Comparison of ENCODE assay signal across 9 mouse cellular contexts in the genomic region with DNA sequence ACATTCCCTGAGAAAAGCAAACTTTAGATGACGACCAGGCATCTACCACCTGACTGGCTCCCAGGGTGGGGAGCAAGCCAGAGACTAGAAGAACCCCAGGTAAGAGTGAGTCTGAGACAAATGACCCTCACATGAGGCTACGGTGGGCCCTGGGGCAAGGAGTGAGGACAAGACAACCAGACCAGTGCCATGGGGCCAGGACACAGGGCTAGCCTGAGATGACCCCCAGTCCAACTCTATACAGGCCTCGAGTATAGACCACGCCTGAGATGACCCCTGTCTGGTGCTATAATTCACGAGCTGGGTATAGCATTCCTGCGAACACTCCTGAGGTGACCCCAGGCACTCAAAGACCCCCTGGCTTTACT.
DNase-seq lines count a peak whose midpoint lies in the region; ATAC-seq and TF ChIP-seq lines count a peak whose summit lies in the region.
"Had no signal": no experiment of that assay in that cellular context is flagged by ENCODE, and none has a peak within 500 bp of the region (broad histone marks: within the 10 kb centered on the region; RNA-seq: fewer than 3 reads in every experiment).

No protein-coding gene starts in this region.

- no peak for TF ChIP-seq CTCF in heart, adult 2 months (IDR thresholded peaks at IDR 0.05)
- TF ChIP-seq CTCF in stomach, postnatal 0 days (IDR thresholded peaks at IDR 0.05; ENCODE audit: low read depth) = no peak
- TF ChIP-seq CTCF in cerebellum, adult 2 months (IDR thresholded peaks at IDR 0.05; ENCODE audit: borderline replicate concordance, insufficient read depth, low read depth, low read length) = no peak

- 0 out of 2 replicates have a peak overlapping the region, but pooled peaks have one; percentile 0 for H3K27ac ChIP-seq in heart, embryonic 10.5 days
- H3K27ac ChIP-seq in heart, adult 2 months = no peak overlapping the region
- H3K27ac ChIP-seq in midbrain, embryonic 13.5 days = no peak overlapping the region
- H3K27ac ChIP-seq in midbrain, embryonic 10.5 days (replicated peaks) = no peak overlapping the region
- peak overlapping the region; percentile 21; the same call in 1 of the 2 replicates for H3K27ac ChIP-seq in limb, embryonic 11.5 days (replicated peaks; ENCODE audit: low read depth, low read length)
- H3K27ac ChIP-seq in stomach, postnatal 0 days (replicated peaks) = no peak overlapping the region
- no peak overlapping the region for H3K27ac ChIP-seq in cerebellum, adult 2 months (ENCODE audit: insufficient read depth, low read length)
- H3K27ac ChIP-seq: embryonic facial prominence, embryonic 15.5 days had no signal

- no peaks in the 10 kb centered on the region for H3K9me3 ChIP-seq in heart, embryonic 10.5 days
- no peaks in the 10 kb centered on the region for H3K9me3 ChIP-seq in midbrain, embryonic 13.5 days
- no peaks in the 10 kb centered on the region for H3K9me3 ChIP-seq in midbrain, embryonic 10.5 days (replicated peaks)
- no peaks in the 10 kb centered on the region for H3K9me3 ChIP-seq in limb, embryonic 11.5 days (ENCODE audit: control insufficient read depth, low read length)
- H3K9me3 ChIP-seq in stomach, postnatal 0 days (ENCODE audit: control insufficient read depth, low read length) = no peaks in the 10 kb centered on the region
- H3K9me3 ChIP-seq: embryonic facial prominence, embryonic 15.5 days had no signal

- H3K9ac ChIP-seq in heart, adult 2 months (ENCODE audit: low read depth, low read length) = no peak overlapping the region
- no peak overlapping the region for H3K9ac ChIP-seq in midbrain, embryonic 13.5 days (replicated peaks)
- no peak overlapping the region for H3K9ac ChIP-seq in limb, embryonic 11.5 days (ENCODE audit: low read length)
- H3K9ac ChIP-seq in stomach, postnatal 0 days (ENCODE audit: low read length) = no peak overlapping the region
- H3K9ac ChIP-seq: embryonic facial prominence, embryonic 15.5 days had no signal

- no peak for TF ChIP-seq POLR2A in heart, adult 2 months (IDR thresholded peaks at IDR 0.05; ENCODE audit: insufficient read depth, low read depth, low read length)
- no peak for TF ChIP-seq POLR2A in cerebellum, adult 2 months (IDR thresholded peaks at IDR 0.05; ENCODE audit: borderline replicate concordance, insufficient read depth, low read length)

- DNase-seq in heart, embryonic 10.5 days (ENCODE audit: low spot score) = no peak
- no peak for DNase-seq in heart, adult 2 months
- no peak for DNase-seq in midbrain, embryonic 10.5 days (ENCODE audit: low spot score)
- no peak for DNase-seq in limb, embryonic 11.5 days (ENCODE audit: low spot score)
- peak; percentile 16 for DNase-seq in stomach, postnatal 0 days (ENCODE audit: low spot score)
- no peak for DNase-seq in cerebellum, adult 2 months
- DNase-seq in cerebellum, adult 18-20 months = no peak

- WGBS in heart, embryonic 10.5 days = 71% methylated on average over 6 of the region's 6 CpGs
- 74% methylated on average over 6 of the region's 6 CpGs for WGBS in heart, adult 2 months
- WGBS in midbrain, embryonic 13.5 days = 68% methylated on average over 6 of the region's 6 CpGs
- WGBS in midbrain, embryonic 10.5 days = 70% methylated on average over 6 of the region's 6 CpGs
- 65% methylated on average over 6 of the region's 6 CpGs for WGBS in limb, embryonic 11.5 days
- 60% methylated on average over 6 of the region's 6 CpGs for WGBS in stomach, postnatal 0 days
- 74% methylated on average over 6 of the region's 6 CpGs for WGBS in cerebellum, adult 2 months

- H3K4me3 ChIP-seq in heart, embryonic 10.5 days = no peak overlapping the region
- H3K4me3 ChIP-seq in heart, adult 2 months = no peak overlapping the region
- H3K4me3 ChIP-seq in midbrain, embryonic 13.5 days (replicated peaks) = no peak overlapping the region
- H3K4me3 ChIP-seq in midbrain, embryonic 10.5 days = no peak overlapping the region
- H3K4me3 ChIP-seq in limb, embryonic 11.5 days (ENCODE audit: low read depth, low read length) = no peak overlapping the region
- H3K4me3 ChIP-seq in stomach, postnatal 0 days (ENCODE audit: low read depth, low read length) = no peak overlapping the region
- no peak overlapping the region for H3K4me3 ChIP-seq in cerebellum, adult 2 months (replicated peaks; ENCODE audit: insufficient read depth, low read depth, low read length)
- H3K4me3 ChIP-seq: embryonic facial prominence, embryonic 15.5 days had no signal

- H3K79me2 ChIP-seq in heart, adult 2 months (replicated peaks; ENCODE audit: control insufficient read depth, insufficient read depth, low read length) = no peaks in the 10 kb centered on the region

- TF ChIP-seq EP300 in heart, adult 2 months (IDR thresholded peaks at IDR 0.05; ENCODE audit: insufficient read depth, low read depth, low read length) = no peak
- no peak for TF ChIP-seq EP300 in stomach, postnatal 0 days (optimal IDR thresholded peaks at IDR 0.05)

- peaks cover 14% of the 10 kb centered on the region; the same call in 1 of the 2 replicates for H3K4me1 ChIP-seq in heart, embryonic 10.5 days
- H3K4me1 ChIP-seq in heart, adult 2 months (ENCODE audit: control insufficient read depth, insufficient read depth, low read length) = no peaks in the 10 kb centered on the region
- no peaks in the 10 kb centered on the region for H3K4me1 ChIP-seq in midbrain, embryonic 13.5 days (replicated peaks)
- H3K4me1 ChIP-seq in midbrain, embryonic 10.5 days = no peaks in the 10 kb centered on the region
- peaks cover 15% of the 10 kb centered on the region for H3K4me1 ChIP-seq in limb, embryonic 11.5 days (ENCODE audit: control insufficient read depth, insufficient read depth, low read length)
- H3K4me1 ChIP-seq in stomach, postnatal 0 days (replicated peaks; ENCODE audit: control insufficient read depth, insufficient read depth) = no peaks in the 10 kb centered on the region
- no peaks in the 10 kb centered on the region for H3K4me1 ChIP-seq in cerebellum, adult 2 months (ENCODE audit: control insufficient read depth, insufficient read depth, low read length)

- H3K27me3 ChIP-seq in heart, embryonic 10.5 days (ENCODE audit: insufficient read depth, poor library complexity, severe bottlenecking) = no peaks in the 10 kb centered on the region
- no peaks in the 10 kb centered on the region for H3K27me3 ChIP-seq in heart, adult 2 months (ENCODE audit: control insufficient read depth, insufficient read depth, low read length)
- no peaks in the 10 kb centered on the region for H3K27me3 ChIP-seq in midbrain, embryonic 13.5 days
- no peaks in the 10 kb centered on the region for H3K27me3 ChIP-seq in midbrain, embryonic 10.5 days (ENCODE audit: low read depth, poor library complexity, severe bottlenecking)
- H3K27me3 ChIP-seq in limb, embryonic 11.5 days (ENCODE audit: control insufficient read depth, insufficient read depth, low read length) = no peaks in the 10 kb centered on the region
- no peaks in the 10 kb centered on the region for H3K27me3 ChIP-seq in stomach, postnatal 0 days (ENCODE audit: control insufficient read depth, insufficient read depth, low read length)
- no peaks in the 10 kb centered on the region for H3K27me3 ChIP-seq in cerebellum, adult 2 months (ENCODE audit: control insufficient read depth, insufficient read depth, low read length)
- H3K27me3 ChIP-seq: embryonic facial prominence, embryonic 15.5 days had no signal

- peak; percentile 74 for ATAC-seq in midbrain, embryonic 13.5 days
- ATAC-seq in limb, embryonic 11.5 days (ENCODE audit: insufficient number of reproducible peaks, low FRiP score, low TSS enrichment, low read depth) = peak; percentile 45
- no peak; the same call in 1 of the 2 replicates for ATAC-seq in stomach, postnatal 0 days (ENCODE audit: low FRiP score, low TSS enrichment)

- no peak overlapping the region for H3K4me2 ChIP-seq in midbrain, embryonic 13.5 days (replicated peaks)
- H3K4me2 ChIP-seq in limb, embryonic 11.5 days (ENCODE audit: low read depth, severe bottlenecking) = no peak overlapping the region
- H3K4me2 ChIP-seq in stomach, postnatal 0 days (replicated peaks; ENCODE audit: low read depth) = no peak overlapping the region
- H3K4me2 ChIP-seq: embryonic facial prominence, embryonic 15.5 days had no signal

- no peaks in the 10 kb centered on the region for H3K36me3 ChIP-seq in heart, embryonic 10.5 days
- no peaks in the 10 kb centered on the region for H3K36me3 ChIP-seq in heart, adult 2 months (ENCODE audit: control insufficient read depth, insufficient read depth, low read length)
- no peaks in the 10 kb centered on the region for H3K36me3 ChIP-seq in midbrain, embryonic 13.5 days
- H3K36me3 ChIP-seq in midbrain, embryonic 10.5 days = no peaks in the 10 kb centered on the region
- H3K36me3 ChIP-seq in limb, embryonic 11.5 days (ENCODE audit: control insufficient read depth, insufficient read depth, low read length) = no peaks in the 10 kb centered on the region
- no peaks in the 10 kb centered on the region for H3K36me3 ChIP-seq in stomach, postnatal 0 days (ENCODE audit: control insufficient read depth, insufficient read depth, low read length)
- H3K36me3 ChIP-seq: embryonic facial prominence, embryonic 15.5 days had no signal

- intact Hi-C loops in heart, adult 2 months (cut with DNase I) = no loop called here

Comparison
In these comparisons a context has a peak if more than half of its experiments do, and no peak if none do; other contexts are left out.
1. H3K27ac ChIP-seq: peak in heart, embryonic 10.5 days (single experiment) and limb, embryonic 11.5 days (single experiment); none in heart, adult 2 months (single experiment), midbrain, embryonic 13.5 days (single experiment), midbrain, embryonic 10.5 days (single experiment), stomach, postnatal 0 days (single experiment) and cerebellum, adult 2 months (single experiment).